Mouse (Mus musculus) G1E-ER4 (cell line): Measurements from ENCODE around the gene Kat6b. TPM values are rescaled to one million over a fixed set of nuclear protein-coding genes. Genes with fewer than 3 reads are reported as not detected.

Experiments
- GATA1 ChIP-seq: IDR thresholded peaks from one replicate; pipeline ENCODE4 v1.8.0; 2012; ENCODE audit warnings: low read length, inconsistent platforms
- polyA plus RNA-seq: library from polyadenylated mRNA; stranded (reverse); fragments of >175 nt; gene quantifications from 2 replicates; pipeline ENCODE4 v1.2.3, GENCODE M21; 2012

Kat6b gene
- polyA plus RNA-seq, 1 experiment: 3.5 TPM

GRCm38 (mm10) chr14:21507046-21507445 is 25.8 kb downstream of the Kat6b start:
- TF ChIP-seq GATA1: no peak

- no peak for TF ChIP-seq GATA1
Observed at GRCm38 (mm10) chr14:21509111-21509905, 28.1 kb downstream of the Kat6b start.

DNA sequence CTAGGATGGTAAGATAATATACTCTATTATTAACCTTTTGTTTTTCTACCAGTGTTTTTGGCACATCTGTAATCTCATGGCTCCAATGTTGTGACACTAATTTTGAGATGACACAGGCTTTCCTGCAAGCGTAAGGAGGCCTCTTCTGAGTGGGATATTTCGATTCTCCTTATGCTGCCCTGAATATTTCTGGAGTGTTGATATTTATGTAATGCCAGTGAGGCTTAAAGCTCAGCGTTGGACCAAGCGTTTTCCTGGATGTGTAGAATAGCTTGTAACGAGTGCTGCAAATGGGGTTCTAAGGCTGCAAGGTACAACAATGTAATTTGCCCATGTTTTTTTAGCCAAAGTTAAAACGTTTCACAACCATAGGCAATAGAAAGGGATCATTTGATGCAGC is 30.2 kb downstream of the Kat6b start:
- TF ChIP-seq GATA1: no peak

DNA sequence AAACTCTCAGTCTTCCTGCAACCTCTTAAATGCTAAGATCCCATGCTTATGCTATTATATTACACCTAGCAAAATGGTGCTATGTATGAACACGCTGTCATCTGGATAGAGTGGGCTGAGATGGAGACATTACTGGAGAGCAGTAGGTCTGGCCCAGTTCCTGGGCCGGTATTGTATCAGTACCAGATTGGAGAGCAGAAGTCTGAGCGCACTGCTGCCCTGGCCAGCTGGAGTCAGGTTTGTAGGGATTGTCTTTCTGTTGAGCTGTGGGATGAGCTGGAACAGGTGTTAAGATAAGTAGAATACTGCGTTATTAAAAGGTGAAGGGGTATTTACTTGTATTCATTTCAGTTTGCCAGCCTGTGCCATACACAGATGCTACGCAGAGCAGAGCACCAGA is 34.3 kb downstream of the Kat6b start:
- TF ChIP-seq GATA1: no peak

GRCm38 (mm10) chr14:21519307-21519706 is 38.1 kb downstream of the Kat6b start:
- TF ChIP-seq GATA1: no peak

- no peak for TF ChIP-seq GATA1
Observed at GRCm38 (mm10) chr14:21520496-21520895, 39.3 kb downstream of the Kat6b start.

- no peak for TF ChIP-seq GATA1
Observed at GRCm38 (mm10) chr14:21522312-21522978, 41.2 kb downstream of the Kat6b start.

- TF ChIP-seq GATA1: no peak
Observed at GRCm38 (mm10) chr14:21523234-21523633, 42.0 kb downstream of the Kat6b start.

DNA sequence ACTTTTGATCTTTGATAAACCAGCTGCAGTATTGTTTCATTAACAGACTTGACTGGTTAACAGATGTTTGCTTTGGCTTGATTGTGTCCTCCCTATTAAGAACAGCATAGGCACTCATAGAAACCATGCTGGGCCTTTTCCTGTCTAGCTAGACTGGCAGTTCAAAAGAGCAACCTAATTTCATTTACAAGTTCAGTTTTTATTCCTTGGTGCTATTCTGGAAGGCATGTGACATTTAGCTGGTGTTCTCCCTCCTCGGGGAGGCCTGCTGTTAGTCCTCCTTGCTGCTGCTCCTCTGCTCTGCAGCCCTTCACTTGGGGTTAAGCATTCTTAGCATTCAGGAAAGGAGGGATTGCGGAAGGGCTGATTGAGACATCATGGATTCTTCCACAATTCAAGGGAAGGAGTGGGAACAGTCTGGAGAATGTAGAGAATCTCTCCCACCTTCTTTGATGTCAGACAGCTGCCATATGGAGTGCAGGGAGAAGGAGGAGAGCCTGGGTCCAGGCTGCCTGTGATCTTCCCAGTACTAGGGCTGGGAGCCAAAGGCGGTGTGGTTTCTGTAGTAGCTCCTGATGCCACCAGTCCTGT is 42.7 kb downstream of the Kat6b start:
- no peak for TF ChIP-seq GATA1

DNA sequence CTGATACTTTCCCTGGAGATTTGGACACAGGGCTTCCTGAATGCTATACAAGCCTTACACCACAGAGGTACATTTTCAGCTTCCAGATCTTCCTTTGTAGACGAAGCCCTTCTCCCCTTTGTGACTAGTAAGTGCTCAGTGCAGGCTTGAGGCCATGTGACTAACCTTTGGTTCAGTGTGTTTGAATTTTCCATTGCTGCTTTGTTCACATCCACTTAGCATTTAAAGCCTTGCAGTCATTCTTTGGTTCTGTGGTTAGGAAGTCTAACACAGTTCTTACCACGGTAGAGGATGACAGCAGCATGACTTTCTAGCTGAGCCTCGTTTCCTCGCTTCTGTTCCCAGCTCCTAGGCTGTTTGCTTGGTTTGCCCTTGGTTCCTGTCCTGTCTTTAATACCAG is 44.4 kb downstream of the Kat6b start:
- no peak for TF ChIP-seq GATA1

DNA sequence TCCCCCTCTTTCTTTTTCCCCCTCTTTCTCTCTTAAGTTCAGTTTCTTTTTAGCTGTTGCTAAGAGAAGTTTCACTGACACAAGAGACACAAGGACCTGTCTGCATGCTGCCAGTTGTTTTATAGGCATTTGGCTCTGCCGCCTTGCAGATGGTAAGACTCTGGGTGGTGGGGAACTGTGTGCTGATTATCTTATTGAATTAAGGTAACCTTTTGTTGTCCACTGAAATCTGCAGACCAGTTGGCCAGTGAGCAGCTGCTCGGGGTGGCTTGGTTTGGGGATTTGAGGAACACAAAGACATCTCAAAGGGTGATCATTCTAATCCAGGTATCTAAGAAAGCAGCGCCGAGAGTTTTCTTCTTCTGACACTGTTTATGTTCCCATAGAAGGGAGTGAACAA is 52.3 kb downstream of the Kat6b start:
- no peak for TF ChIP-seq GATA1

DNA sequence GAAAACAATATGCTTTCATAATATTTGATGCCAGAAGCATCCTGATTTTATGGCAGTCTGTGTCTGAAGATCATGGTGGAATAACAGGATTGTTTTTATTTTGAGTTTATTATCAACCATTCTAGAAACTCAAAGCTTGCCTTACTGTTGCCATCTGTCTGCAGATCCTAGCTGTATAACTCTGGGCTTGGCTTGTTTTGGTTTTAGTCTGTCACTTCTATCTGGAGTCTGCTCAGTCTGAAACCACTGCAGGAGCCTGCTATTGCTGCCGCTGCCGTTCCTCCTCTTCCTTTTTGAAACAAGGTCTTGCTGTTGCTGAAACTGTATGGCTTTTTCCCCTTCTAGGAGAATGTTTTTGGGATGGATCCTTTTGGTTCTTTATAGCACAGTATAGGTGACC is 52.8 kb downstream of the Kat6b start:
- TF ChIP-seq GATA1: no peak

DNA sequence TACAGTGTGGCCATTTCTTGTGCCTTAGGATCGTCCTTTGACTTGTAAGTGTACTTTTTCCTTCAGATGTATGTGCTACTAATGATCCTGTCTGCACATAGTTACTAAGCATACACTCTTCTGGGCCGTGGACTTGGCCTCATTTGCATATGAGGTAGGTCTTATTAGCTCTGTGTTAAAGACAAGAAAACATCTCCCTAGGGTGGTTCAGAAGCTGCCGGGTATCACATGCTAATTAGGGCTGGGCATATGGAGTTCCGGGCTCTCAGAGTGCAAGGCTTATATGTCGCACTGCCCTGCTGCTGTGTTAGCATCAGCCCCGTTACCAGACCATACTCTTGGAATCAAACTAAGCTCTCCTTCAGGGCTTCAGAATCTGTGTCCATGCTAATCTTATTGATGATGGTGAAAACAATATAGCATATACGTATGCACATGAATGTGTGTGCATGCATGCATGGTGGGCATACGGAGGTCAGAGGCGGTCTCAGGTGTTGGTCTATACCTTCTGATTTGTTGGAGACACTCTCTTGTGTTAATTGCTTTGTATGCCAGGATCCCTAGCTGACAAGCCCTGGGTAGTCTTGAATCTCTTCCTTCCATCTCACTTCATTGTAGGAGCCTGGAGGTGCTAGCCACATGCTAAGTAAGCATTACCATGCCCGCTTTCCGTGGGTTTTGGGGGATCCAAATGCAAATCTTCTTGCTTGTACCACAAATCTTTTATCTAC is 53.5 kb downstream of the Kat6b start:
- TF ChIP-seq GATA1: no peak

GRCm38 (mm10) chr14:21536485-21537181 is 55.4 kb downstream of the Kat6b start:
- TF ChIP-seq GATA1: no peak

DNA sequence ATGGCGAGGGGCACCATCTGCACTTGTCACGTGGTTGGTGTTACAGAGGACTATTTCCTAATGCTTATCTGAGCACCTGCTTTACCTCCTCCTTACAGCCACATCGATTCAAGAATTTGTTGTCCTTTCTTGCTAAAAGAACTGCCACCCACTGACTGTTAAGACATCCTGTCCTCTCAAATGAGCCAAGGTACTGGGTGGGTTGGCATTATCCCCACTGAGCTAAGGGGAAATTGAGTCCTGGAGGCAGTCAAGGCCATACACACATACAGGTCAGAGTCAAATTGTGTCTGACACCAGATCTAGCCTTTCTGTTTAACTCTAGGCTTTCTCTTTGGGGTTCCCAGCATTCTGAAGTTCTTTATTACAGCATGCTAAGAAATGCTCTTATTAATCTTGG is 56.6 kb downstream of the Kat6b start:
- TF ChIP-seq GATA1: no peak

- no peak for TF ChIP-seq GATA1
Observed at GRCm38 (mm10) chr14:21539731-21540130, 58.5 kb downstream of the Kat6b start.
